Mouse (Mus musculus) liver, postnatal 0 days (tissue): ENCODE measurements around the gene Efemp2.

Source experiments
- CTCF ChIP-seq: sonication (generic); IDR thresholded peaks from 2 replicates; pipeline ENCODE4 v1.5.1; 2016; ENCODE audit warnings: antibody characterized with exemption, low read depth
- EP300 ChIP-seq: IDR thresholded peaks from 2 replicates; pipeline ENCODE4 v1.6.1; 2016; ENCODE audit warnings: antibody characterized with exemption, low read depth, mild to moderate bottlenecking

- no peak for TF ChIP-seq CTCF
- TF ChIP-seq EP300, result no peak
These were observed 18.9 kb downstream of the Efemp2 start for GRCm38 (mm10) chr19:5492641-5493040.
